Mouse (Mus musculus) hindbrain, embryonic 14.5 days (tissue): Measurements from ENCODE around the gene Aldh3a1. TPM values are rescaled to one million over a fixed set of nuclear protein-coding genes. Genes with fewer than 3 reads are reported as not detected.
"Not testable (repeated sequence)": the region's sequence is repeated elsewhere in the genome, so short reads cannot be mapped to it uniquely, and the experiment has no call there.

ENCODE experiments used
- ATAC-seq: fragments of 200-750 bp; cut with Nextera tagmentation; 2 replicates; pipeline ENCODE4 v1.8.0; 2017; ENCODE audit warnings: moderate number of reproducible peaks, mild to moderate bottlenecking, moderate TSS enrichment, moderate library complexity; ENCODE audit not compliant: low FRiP score
- DNase-seq: peaks from one replicate; pipeline ENCODE4 v3.0.0-alpha.2; 2015; ENCODE audit warnings: low spot score
- H3K27ac ChIP-seq: fragments of 300-500 bp; sonication (generic); 2 replicates; pipeline ENCODE4 v1.5.1; 2014; ENCODE audit warnings: mild to moderate bottlenecking, moderate library complexity
- H3K27me3 ChIP-seq: fragments of 300-500 bp; sonication (generic); 2 replicates; pipeline ENCODE4 v1.6.1; 2014; ENCODE audit warnings: mild to moderate bottlenecking, low read length, mixed read lengths; ENCODE audit not compliant: control insufficient read depth, insufficient read depth
- H3K36me3 ChIP-seq: fragments of 300-500 bp; sonication (generic); replicated peaks from 2 replicates; pipeline ENCODE4 v1.6.1; 2014; ENCODE audit not compliant: control insufficient read depth, insufficient read depth
- H3K4me1 ChIP-seq: fragments of 300-500 bp; sonication (generic); replicated peaks from 2 replicates; pipeline ENCODE4 v1.6.1; 2014; ENCODE audit warnings: antibody characterized with exemption, low read length, mixed read lengths; ENCODE audit not compliant: control insufficient read depth, insufficient read depth
- H3K4me2 ChIP-seq: fragments of 300-500 bp; sonication (generic); replicated peaks from 2 replicates; pipeline ENCODE4 v1.6.1; 2014; ENCODE audit warnings: mild to moderate bottlenecking, moderate library complexity
- H3K4me3 ChIP-seq: fragments of 300-500 bp; sonication (generic); replicated peaks from 2 replicates; pipeline ENCODE4 v1.5.1; 2014; ENCODE audit warnings: mild to moderate bottlenecking, low read length
- H3K9ac ChIP-seq: fragments of 300-500 bp; sonication (generic); 2 replicates; pipeline ENCODE4 v1.6.1; 2014
- H3K9me3 ChIP-seq: fragments of 300-500 bp; sonication (generic); 2 replicates; pipeline ENCODE4 v1.6.1; 2016; ENCODE audit warnings: low read length; ENCODE audit not compliant: control insufficient read depth
- WGBS: fragments of 180-500 bp; shearing (Covaris S2); extraction: QIAGEN DNeasy Blood & Tissue Kit; methylation state at CpG from one replicate; pipeline ENCODE4 v1.1.7; 2014; 5-methylcytosine and 5-hydroxymethylcytosine counted together
- polyA plus RNA-seq: library from polyadenylated mRNA; unstranded; fragments of >200 nt; fragmentation: Nextera tagmentation; extraction: Ambion mirVana; gene quantifications from 2 replicates; pipeline ENCODE4 v1.2.1, GENCODE M21; 2014

The Aldh3a1 gene
- polyA plus RNA-seq, 1 experiment from 2014 or later: not detected

- not testable (repeated sequence) for DNase-seq, H3K4me3 ChIP-seq, H3K9me3 ChIP-seq, H3K9ac ChIP-seq, H3K4me1 ChIP-seq, ATAC-seq, H3K4me2 ChIP-seq, H3K36me3 ChIP-seq, H3K27ac ChIP-seq, H3K27me3 ChIP-seq
- 85% methylated on average over 7 of the region's 10 CpGs for WGBS
Observed at GRCm38 (mm10) chr11:61192123-61192522, 15.2 kb upstream of the Aldh3a1 start.

DNA sequence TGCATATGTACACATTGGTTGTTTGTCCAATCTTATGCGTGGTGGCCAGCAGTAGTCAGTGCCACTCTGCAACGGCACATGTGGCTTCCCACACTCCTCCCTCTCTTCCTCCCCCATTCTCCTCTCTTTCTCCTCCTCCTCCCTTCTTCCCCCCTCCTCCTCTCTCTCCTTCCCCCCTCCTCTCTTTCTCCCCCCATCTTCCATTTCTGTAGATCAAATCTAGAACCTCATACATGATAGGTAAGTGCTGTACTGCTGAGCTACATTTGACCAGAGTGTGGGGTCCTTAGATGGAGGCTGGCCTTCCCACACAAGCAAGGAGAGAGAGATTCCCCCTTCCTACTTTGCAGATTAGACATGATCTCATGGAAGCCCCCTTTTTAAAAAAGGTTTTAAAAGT, 14.6 kb upstream of the Aldh3a1 start:
- Histone ChIP-seq H3K4me3 (no peak overlapping the region), H3K36me3 (no peaks in the 10 kb centered on the region), H3K4me2 (no peak overlapping the region), H3K27ac (no peak overlapping the region), H3K9me3 (no peaks in the 10 kb centered on the region), H3K4me1 (no peaks in the 10 kb centered on the region), H3K27me3 (no peaks in the 10 kb centered on the region), H3K9ac (no peak overlapping the region)
- no peak for ATAC-seq
- WGBS: 100% methylated on average over 2 of the region's 2 CpGs
- DNase-seq: no peak

DNA sequence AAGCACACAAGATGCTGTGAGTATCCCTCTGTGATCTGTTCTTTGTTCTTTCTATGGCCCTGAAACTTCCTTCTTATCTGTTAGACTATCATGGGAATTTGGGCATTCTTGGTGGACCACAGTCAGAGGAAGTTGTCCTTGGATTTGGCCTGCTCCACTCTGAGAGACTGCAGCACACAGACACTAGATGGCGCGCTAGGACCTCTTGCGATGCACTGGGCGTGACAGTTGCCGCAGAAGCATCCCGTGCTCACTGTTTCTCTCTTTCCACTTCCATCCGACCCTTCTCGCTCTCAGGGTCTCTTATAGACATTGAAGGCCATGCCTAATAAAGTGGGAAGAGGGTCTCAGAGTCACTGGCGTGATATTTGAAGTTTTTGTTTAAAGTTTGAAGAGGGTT, 13.9 kb upstream of the Aldh3a1 start:
- WGBS: 11% methylated on average over 9 of the region's 9 CpGs
- DNase-seq: peak; percentile 87

GRCm38 (mm10) chr11:61196616-61197353, 10.6 kb upstream of the Aldh3a1 start:
- H3K9ac ChIP-seq: no peak overlapping the region
- DNase-seq: no peak
- H3K36me3 ChIP-seq: no peaks in the 10 kb centered on the region
- H3K4me1 ChIP-seq: no peaks in the 10 kb centered on the region; the same call in 1 of the 2 replicates
- no peak overlapping the region for H3K4me3 ChIP-seq
- no peak overlapping the region for H3K27ac ChIP-seq
- no peaks in the 10 kb centered on the region for H3K9me3 ChIP-seq
- no peak for ATAC-seq
- WGBS: 87% methylated on average over 14 of the region's 14 CpGs
- no peak overlapping the region for H3K4me2 ChIP-seq
- H3K27me3 ChIP-seq: no peaks in the 10 kb centered on the region

More for the DNA sequence above, 13.9 kb upstream of the Aldh3a1 start:
- H3K4me3 ChIP-seq: no peak overlapping the region
- H3K4me2 ChIP-seq: no peak overlapping the region
- H3K9me3 ChIP-seq: no peaks in the 10 kb centered on the region
- H3K9ac ChIP-seq: no peak overlapping the region
- ATAC-seq: no peak
- no peaks in the 10 kb centered on the region for H3K36me3 ChIP-seq
- no peak overlapping the region for H3K27ac ChIP-seq
- no peaks in the 10 kb centered on the region for H3K4me1 ChIP-seq
- no peaks in the 10 kb centered on the region for H3K27me3 ChIP-seq

DNA sequence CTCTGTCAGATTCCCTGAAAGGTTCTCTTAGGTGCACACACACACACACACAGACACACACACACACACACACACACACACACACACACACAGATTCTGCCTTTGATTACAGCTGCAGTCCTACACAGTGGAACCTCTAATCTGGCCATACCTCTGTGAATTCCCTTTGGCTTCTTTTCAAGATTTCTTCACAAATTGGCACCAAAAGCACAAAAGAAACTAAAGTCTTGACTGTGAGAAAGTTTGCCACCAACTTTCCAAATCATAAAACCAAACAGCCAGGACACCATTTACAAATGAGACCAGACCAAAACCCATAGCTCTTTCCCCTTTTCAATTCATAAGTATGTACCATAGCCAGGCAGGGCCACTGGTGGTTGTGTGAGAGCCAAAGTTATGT, 9.4 kb upstream of the Aldh3a1 start:
- DNase-seq: no peak
- Histone ChIP-seq H3K27ac (no peak overlapping the region), H3K36me3 (no peaks in the 10 kb centered on the region), H3K4me2 (no peak overlapping the region), H3K9me3 (no peaks in the 10 kb centered on the region), H3K9ac (no peak overlapping the region), H3K27me3 (no peaks in the 10 kb centered on the region), H3K4me3 (no peak overlapping the region), H3K4me1 (no peaks in the 10 kb centered on the region; the same call in 1 of the 2 replicates)
- ATAC-seq: no peak

- Histone ChIP-seq H3K4me2 (no peak overlapping the region), H3K9me3 (no peaks in the 10 kb centered on the region), H3K9ac (no peak overlapping the region), H3K4me3 (no peak overlapping the region), H3K4me1 (no peaks in the 10 kb centered on the region; the same call in 1 of the 2 replicates), H3K27me3 (no peaks in the 10 kb centered on the region), H3K27ac (no peak overlapping the region), H3K36me3 (no peaks in the 10 kb centered on the region)
- 70% methylated on average over 4 of the region's 4 CpGs for WGBS
- no peak for DNase-seq
- no peak for ATAC-seq
Observed at GRCm38 (mm10) chr11:61199620-61200362, 7.5 kb upstream of the Aldh3a1 start.

- 55% methylated on average over 6 of the region's 6 CpGs for WGBS
- no peak overlapping the region for H3K4me2 ChIP-seq
- DNase-seq: no peak
Observed at GRCm38 (mm10) chr11:61202186-61202585, 5.2 kb upstream of the Aldh3a1 start.

GRCm38 (mm10) chr11:61202810-61203209, 4.5 kb upstream of the Aldh3a1 start:
- ATAC-seq: no peak
- H3K9me3 ChIP-seq: no peaks in the 10 kb centered on the region
- no peaks in the 10 kb centered on the region for H3K36me3 ChIP-seq
- no peaks in the 10 kb centered on the region for H3K27me3 ChIP-seq
- 65% methylated on average over 2 of the region's 2 CpGs for WGBS
- DNase-seq: no peak
- H3K4me1 ChIP-seq: no peaks in the 10 kb centered on the region; the same call in 1 of the 2 replicates
- H3K4me2 ChIP-seq: no peak overlapping the region
- no peak overlapping the region for H3K4me3 ChIP-seq
- no peak overlapping the region for H3K27ac ChIP-seq
- H3K9ac ChIP-seq: no peak overlapping the region

More at GRCm38 (mm10) chr11:61202186-61202585, 5.2 kb upstream of the Aldh3a1 start:
- Histone ChIP-seq H3K27me3 (no peaks in the 10 kb centered on the region), H3K9ac (no peak overlapping the region), H3K36me3 (no peaks in the 10 kb centered on the region), H3K4me1 (no peaks in the 10 kb centered on the region; the same call in 1 of the 2 replicates), H3K4me3 (no peak overlapping the region), H3K9me3 (no peaks in the 10 kb centered on the region), H3K27ac (no peak overlapping the region)
- no peak for ATAC-seq

DNA sequence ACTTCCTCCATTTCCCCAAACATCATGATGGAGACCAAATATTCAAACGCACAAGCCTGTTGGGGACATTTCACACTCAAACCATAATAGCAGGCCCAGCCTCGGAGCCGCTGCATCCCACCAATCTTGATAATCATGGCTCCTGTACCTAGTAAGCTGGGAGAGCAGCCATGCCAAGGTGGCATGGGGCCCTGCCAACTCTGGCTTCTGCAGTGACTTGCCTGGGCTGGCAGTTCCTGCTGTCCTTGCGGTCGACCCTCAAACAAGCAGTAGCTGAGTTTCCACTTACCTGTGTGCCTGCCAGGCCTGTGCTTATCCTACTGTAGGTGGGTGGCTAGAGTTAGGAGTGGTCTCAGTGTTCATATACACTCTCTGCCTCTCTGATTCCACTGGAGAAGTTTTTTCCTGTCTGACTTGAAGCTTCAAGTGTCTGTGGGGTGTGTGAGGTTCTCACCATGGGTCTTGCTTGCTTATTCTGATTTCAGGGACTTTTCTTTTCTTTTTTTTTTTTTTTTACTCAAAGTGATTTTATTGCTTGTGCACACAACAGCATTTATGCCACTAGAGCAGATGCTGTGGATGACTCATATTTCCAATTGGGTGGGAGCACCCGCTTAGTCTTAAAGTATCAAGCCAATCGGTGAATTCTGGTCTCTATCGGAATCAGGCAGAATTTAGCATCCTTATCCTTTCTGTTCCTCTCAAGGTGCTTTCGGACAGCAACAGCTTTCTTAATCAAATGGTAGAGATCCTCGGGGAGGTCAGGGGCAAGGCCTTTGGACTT, 2.0 kb upstream of the Aldh3a1 start:
- ATAC-seq (no peak), DNase-seq (no peak)
- Histone ChIP-seq H3K27ac (no peak overlapping the region), H3K36me3 (no peaks in the 10 kb centered on the region), H3K9me3 (no peaks in the 10 kb centered on the region), H3K4me3 (no peak overlapping the region), H3K9ac (no peak overlapping the region), H3K4me1 (no peaks in the 10 kb centered on the region), H3K4me2 (no peak overlapping the region), H3K27me3 (no peaks in the 10 kb centered on the region)
- WGBS: 94% methylated on average over 9 of the region's 10 CpGs
